In genomic region chr2:26363481-26363880, GRCm38 (mm10) we compare ENCODE assay signal across 27 mouse cellular contexts.
"Had no signal": no experiment of that assay in that cellular context is flagged by ENCODE, and none has a peak within 500 bp of the region (broad histone marks: within the 10 kb centered on the region; RNA-seq: fewer than 3 reads in every experiment).

No protein-coding gene starts in this region.

- H3K9me3 ChIP-seq: embryonic facial prominence, embryonic 10.5 days; embryonic facial prominence, embryonic 12.5 days; embryonic facial prominence, embryonic 13.5 days; embryonic facial prominence, embryonic 15.5 days; forebrain, embryonic 10.5 days; forebrain, embryonic 12.5 days; forebrain, embryonic 13.5 days; forebrain, embryonic 15.5 days had no signal

- H3K27ac ChIP-seq: embryonic facial prominence, embryonic 10.5 days; embryonic facial prominence, embryonic 12.5 days; embryonic facial prominence, embryonic 13.5 days; embryonic facial prominence, embryonic 15.5 days; forebrain, embryonic 10.5 days; forebrain, embryonic 12.5 days; forebrain, embryonic 13.5 days; forebrain, embryonic 15.5 days had no signal

- DNase-seq: cerebellum, adult 18-20 months; cerebellum, adult 2 months; cerebellum, adult 8-10 months; cerebellum, adult 9-10 months; cerebellum, adult 9-11 months; cerebellum, postnatal 10 days; cerebellum, postnatal 25 days; cerebellum, postnatal 36 days; embryo, embryonic 11 days; forebrain, postnatal 0 days; gastrocnemius, adult 2 months; gastrocnemius, postnatal 10 days; gastrocnemius, postnatal 14 days; gastrocnemius, postnatal 25 days; gastrocnemius, postnatal 36 days; heart, adult 18-20 months had no signal

- H3K9ac ChIP-seq: embryonic facial prominence, embryonic 12.5 days; embryonic facial prominence, embryonic 13.5 days; embryonic facial prominence, embryonic 15.5 days; forebrain, embryonic 12.5 days; forebrain, embryonic 13.5 days; forebrain, embryonic 15.5 days; forebrain, postnatal 0 days had no signal

- H3K4me1 ChIP-seq: embryonic facial prominence, embryonic 10.5 days; embryonic facial prominence, embryonic 12.5 days; embryonic facial prominence, embryonic 13.5 days; forebrain, embryonic 10.5 days; forebrain, embryonic 12.5 days; forebrain, embryonic 13.5 days; forebrain, embryonic 15.5 days had no signal

- H3K4me2 ChIP-seq: embryonic facial prominence, embryonic 12.5 days; embryonic facial prominence, embryonic 13.5 days; embryonic facial prominence, embryonic 15.5 days; forebrain, embryonic 12.5 days; forebrain, embryonic 13.5 days; forebrain, embryonic 15.5 days had no signal

- H3K4me3 ChIP-seq: embryonic facial prominence, embryonic 10.5 days; embryonic facial prominence, embryonic 12.5 days; embryonic facial prominence, embryonic 13.5 days; embryonic facial prominence, embryonic 15.5 days; erythroblast, embryonic 14.5 days; forebrain, embryonic 10.5 days; forebrain, embryonic 12.5 days; forebrain, embryonic 13.5 days; forebrain, embryonic 15.5 days; gastrocnemius, adult 2 months had no signal

- H3K27me3 ChIP-seq: embryonic facial prominence, embryonic 12.5 days; embryonic facial prominence, embryonic 13.5 days; embryonic facial prominence, embryonic 15.5 days; forebrain, embryonic 12.5 days; forebrain, embryonic 13.5 days; forebrain, embryonic 15.5 days had no signal

- ATAC-seq: forebrain, embryonic 13.5 days; forebrain, embryonic 14.5 days; forebrain, embryonic 15.5 days; forebrain, embryonic 16.5 days; forebrain, postnatal 0 days had no signal
